Mouse (Mus musculus): ENCODE data around the gene Slc30a2. TPM values are rescaled to one million over a fixed set of nuclear protein-coding genes. Genes with fewer than 3 reads are reported as not detected.
"Not testable (repeated sequence)": the region's sequence is repeated elsewhere in the genome, so short reads cannot be mapped to it uniquely, and the experiment has no call there.

The Slc30a2 gene
- total RNA-seq, 4 experiments from 2014 or later = 0.49 TPM; not detected in 3

DNA sequence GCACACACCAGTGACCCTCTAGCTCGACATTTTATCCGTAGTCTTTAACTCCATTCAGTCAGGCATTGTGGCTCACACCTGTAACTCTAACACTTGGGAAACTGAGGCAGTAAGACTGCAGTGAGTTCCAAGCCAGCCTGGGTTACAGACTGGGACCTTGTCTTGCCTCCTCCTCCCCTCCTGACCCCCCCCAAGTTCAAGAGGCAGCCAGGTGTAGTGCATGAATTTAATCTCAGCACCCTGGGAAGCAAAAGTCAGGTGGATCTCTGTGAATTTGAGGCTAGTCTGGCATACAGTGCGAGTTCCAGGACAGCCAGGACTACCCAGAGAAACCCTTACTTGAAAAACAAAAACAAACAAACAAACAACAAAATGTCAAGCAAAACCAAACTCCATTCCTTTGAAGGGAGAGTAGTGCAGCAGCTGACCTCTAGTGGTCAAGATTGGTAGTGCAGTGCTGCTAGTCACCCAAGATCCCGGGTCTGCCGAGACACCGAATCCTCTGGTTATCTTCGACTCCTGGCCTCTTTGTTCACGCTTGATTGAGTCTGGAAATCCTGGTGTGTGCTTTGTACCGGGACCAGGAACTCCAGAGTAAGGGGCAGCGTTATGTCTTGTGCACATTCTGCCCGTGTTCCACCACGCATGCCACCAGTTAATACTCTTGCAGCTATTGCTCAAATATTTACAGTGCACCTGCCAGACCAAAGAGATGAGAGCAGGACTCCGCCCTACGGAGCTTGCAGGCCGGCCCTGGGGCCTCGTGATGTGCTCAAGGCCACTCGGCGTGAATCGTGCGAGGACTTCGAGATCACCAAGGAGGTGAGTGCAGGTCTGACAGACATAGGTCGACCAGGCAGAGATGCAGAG is 13.8 kb downstream of the Slc30a2 start:
- DNase-seq (ENCODE audit: low spot score in 2 of 2) = peak in 1 of 2 experiments; percentile 81

DNA sequence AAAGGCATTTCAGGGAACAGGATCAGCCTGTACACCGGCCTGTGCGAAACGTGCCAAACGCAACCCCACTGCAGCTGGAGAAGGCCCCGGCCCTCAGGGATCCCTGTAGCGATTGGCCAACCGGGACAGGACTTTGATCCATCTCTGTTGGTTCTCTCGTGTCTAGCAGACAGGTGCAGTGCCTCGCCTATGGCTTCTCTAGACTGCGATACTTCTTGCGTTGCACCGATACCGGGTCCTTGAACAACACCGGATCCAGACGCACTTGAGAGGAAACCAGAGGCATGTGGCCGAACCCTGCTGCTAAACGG is 14.4 kb downstream of the Slc30a2 start:
- no peak for DNase-seq (ENCODE audit: low spot score in 2 of 2)

DNA sequence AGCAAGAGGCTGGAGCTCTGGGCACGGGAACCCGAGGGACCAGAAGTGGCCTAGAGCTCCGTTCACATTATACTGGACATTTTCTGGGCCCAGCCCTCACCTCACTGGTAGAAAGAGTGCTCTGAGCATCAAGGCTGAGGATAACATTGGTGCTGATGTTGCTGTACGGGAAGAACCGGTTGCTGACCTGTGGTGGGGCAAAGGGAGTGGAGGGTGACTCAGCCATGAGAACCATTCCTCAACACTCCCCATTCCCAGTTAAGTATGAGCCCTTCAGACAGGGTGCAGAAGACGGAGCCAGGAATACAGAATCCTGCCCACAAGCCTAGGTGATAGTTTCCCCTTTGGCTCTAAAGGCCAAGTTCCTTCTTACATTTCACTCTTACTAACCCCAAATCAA is 16.7 kb downstream of the Slc30a2 start:
- DNase-seq (ENCODE audit: low spot score in 2 of 2) = no peak

DNA sequence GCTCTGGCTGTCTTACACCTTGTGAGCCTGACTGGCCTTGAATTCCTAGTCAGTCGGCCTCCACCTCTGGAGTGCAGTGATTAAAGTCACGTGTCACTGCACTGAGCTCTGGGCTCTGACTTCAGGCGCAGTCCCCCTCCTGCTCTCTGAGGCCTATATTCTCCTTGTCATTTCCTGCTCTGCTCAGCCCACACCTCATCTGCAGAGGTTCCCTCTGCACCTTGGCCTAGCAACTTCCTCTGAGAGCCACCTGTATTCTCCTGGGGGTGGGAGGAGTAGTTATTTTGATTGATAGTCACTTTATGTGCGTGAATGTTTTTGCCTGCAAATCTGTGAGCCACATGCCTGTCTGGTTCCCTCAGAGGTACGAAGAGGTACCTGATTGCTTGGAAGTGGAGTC is 18.2 kb downstream of the Slc30a2 start:
- DNase-seq (ENCODE audit: low spot score in 2 of 2) = no peak

DNA sequence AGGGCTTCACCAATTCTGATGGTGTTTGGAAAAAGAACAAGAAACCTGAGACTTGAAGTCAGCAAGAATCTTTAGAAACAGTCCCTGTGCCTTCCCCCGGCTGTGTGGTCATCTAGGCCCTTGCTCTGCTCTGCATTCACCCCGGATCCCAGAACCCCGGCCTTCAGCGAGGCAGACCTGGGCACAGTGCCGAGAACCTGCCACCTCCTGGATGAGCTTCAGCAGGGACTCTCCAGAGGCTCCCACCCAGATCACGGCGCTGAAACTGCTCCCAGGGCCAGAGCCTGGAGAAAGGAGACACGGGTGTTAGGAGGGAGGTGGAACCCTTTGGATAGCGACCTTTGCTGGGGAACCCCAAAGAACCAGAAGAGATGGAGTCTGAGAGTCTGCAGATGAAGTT is 19.1 kb downstream of the Slc30a2 start:
- no peak for DNase-seq (ENCODE audit: low spot score in 2 of 2)

DNA sequence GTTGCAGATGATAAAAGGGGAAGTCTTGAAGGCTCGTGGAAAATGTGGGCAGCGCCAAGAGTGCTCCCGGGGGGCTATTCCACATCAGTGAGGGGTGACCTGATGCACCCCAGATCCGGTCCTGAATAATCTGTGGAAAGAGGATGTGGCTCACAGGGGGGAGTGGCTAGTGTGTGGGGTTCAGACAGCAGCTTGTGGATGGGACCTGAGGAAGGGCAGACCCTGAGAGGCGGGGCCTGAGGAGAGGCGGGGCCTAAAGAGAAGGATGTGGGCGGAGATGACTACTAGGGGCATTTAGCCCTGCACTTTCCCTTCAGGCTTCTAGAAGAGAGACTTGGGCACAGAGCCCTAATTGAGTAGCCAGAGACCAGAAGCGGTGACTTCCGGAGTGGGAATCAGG is 19.6 kb downstream of the Slc30a2 start:
- DNase-seq (ENCODE audit: low spot score in 2 of 2) = no peak

DNA sequence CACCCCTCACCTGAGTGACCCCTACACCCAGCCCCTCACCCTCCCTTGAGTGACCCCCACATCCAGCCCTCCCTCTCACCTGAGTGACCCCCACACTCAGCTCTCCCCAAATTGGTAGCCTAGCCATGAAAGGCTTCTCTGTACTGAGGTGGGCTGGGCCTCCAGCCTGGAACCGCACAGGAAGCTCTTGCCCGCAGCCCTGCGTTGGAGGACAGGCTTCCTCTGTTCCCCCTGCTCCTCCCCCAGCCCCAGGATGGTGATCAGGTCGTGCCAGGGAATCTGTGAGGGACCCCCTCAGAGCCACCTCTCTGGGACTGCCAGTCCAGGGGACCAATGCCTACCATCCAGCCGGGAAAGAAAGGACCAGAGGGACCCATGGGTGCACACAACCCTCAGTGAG is 22.3 kb downstream of the Slc30a2 start:
- DNase-seq (ENCODE audit: low spot score in 2 of 2) = no peak

DNA sequence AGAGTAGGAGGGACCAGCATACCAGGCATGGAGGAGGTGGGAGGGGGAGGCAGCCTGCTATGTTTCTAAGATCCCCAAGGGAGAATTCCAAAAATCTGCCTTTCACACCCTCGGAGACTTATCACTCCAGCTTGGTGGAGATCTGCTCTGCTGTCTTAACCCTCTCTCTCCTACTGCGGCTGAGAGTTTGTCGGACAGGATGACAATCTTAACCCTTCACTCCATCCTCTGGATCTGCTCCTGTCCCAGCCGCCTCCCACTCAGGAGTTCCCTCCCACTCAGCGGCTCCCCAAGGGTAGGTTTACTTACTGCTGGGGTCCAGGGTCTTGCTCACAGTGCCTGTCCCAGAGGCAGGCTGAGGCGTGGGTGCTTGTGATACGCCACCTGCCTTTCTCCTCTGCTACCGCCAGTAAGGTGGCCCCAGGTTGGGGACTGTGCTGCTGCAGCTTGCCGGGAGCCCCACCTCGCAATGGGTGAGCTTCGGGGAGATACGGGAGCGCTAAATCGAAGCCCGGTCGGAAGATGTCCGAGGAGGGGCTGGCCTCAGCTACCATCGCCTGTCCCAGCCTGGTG is 27.8 kb downstream of the Slc30a2 start:
- peak; percentile 59 to 66 for DNase-seq (ENCODE audit: low spot score in 2 of 2)

DNA sequence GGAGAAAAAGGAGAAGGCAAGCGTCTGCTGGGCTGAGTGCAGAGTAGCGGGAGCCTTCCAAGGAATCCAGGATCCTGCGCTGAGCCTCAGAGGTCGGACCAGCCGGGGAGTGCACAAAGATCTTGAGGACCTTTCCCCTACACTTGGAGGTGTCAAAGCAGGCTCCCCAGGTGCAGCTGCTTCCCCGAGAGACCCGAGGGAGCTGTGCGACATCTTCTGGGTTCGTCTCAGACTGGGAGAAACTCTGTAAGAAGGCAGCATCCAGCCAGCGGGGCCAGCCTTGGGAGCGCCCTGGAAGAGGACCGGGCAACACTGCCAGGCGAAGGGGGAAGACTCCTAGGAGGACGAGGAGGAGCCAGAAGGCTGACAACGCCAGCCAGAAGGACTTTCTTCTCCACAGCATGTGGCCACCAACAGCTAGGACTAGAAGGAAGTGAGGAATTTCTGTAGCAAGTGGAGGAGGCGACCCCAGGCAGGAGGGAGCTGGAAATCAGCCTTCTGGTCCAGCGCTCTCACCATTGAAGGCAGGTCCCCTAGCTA is 28.4 kb downstream of the Slc30a2 start:
- DNase-seq (ENCODE audit: low spot score in 2 of 2) = peak in 1 of 2 experiments; percentile 32

DNA sequence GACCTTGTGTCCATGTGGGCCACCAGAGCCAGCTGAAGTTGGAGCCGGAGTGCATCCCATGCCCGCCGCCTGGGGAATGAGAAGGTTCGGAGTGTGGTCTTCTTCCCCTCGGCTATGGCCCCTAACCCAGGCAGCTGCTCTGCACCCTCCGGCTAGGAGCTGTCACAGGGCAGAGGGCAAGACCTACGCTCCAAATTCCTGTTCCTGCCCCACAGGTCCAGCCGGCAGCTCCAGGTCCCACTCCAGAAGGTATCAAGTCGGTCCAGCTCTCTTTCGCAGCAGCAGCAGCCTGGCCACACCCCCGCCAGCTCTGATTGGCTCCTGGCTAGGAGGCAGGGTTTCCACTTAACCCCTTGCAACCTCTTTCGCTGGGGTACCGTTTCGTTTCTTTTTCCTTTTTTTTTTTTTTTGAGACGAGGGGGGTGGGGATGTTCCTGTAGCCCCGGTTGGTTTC is 29.3 kb downstream of the Slc30a2 start:
- peak; percentile 83 to 84 for DNase-seq (ENCODE audit: low spot score in 2 of 2)

DNA sequence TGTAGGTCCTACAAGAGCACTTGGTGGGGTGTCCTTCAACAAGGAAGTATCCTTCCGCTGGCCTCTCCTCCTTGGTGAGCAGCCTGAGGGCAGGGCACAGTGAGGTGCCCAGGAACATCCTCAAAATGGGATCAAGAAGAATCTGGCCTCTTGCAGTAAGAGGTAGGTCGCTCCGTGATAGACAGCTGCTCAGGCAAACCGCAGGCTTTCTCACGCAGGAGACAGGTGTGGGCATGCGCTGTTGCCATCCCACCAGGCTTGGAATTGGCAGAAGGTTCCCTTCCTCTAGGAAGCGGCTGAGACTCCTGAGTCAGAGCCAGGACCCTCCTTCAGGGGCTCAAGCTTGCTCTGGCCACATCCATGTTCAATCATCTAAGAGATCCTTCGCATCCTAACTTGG is 30.3 kb downstream of the Slc30a2 start:
- no peak for DNase-seq (ENCODE audit: low spot score in 2 of 2)

DNA sequence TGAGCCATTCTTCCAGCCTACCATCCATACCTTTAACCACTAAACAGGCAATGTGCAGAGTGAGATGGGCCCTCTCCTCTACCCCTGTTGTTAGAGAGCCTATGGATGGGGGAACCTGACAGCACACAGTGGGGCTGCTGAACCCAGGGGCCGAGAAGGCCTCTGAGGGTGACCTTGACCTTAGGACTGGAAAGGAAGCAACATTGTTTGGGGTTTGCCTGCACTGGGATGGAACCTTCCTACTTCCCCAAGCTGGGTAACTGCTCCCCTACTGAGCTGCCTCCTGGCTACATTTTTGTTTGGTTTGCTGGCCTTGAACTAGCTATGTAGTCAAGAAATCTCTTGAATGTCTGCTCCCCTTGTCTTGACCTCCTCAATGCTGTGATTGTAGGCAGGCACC is 31.3 kb downstream of the Slc30a2 start:
- DNase-seq (ENCODE audit: low spot score in 2 of 2) = no peak

DNA sequence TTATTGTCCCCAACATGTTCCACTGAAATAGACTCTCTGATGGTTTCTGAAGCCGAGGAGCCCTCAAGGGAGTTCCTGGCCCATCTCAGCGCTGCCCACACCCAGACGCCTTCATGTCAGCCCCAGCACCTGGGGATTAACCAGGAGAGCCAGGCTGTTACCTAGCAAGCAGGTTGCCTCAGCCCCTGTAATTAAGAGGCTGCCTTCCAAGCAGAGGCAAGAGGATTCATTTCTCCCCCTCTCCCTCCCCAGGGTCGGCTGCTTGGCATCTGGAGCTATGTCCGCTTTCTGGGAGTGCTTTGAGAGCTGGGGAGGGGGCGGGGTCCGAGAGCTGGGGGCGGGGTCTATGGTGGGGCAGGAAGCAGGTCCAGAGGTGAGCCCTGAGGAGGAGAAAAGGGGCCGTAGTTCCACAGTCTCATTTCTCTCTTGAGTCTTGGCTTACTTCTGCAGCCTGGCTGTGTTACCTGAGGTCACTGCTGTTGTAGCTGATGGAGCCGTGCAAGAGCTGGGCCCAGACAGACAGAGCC is 35.2 kb downstream of the Slc30a2 start:
- DNase-seq (ENCODE audit: low spot score in 2 of 2) = no peak

DNA sequence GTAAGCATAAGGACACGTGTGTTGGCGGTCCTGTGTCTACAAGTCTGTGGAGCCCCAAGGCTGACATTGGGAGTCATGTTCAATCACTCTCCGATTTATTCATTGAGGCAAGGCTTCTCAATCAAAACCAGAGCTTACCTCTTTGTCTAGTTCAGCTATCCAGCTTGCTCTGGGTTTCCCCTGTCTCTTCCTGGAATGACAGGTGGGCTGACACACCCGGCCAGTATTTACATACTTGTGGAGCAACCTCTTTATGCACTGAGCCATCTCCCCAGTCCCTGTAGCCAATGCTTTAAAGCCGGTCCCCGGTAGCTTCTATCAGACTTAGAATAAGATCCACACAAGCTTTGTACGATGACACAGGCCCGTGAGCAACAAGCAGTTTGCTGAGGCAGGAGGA is 36.5 kb downstream of the Slc30a2 start:
- DNase-seq (ENCODE audit: low spot score in 2 of 2) = no peak

DNA sequence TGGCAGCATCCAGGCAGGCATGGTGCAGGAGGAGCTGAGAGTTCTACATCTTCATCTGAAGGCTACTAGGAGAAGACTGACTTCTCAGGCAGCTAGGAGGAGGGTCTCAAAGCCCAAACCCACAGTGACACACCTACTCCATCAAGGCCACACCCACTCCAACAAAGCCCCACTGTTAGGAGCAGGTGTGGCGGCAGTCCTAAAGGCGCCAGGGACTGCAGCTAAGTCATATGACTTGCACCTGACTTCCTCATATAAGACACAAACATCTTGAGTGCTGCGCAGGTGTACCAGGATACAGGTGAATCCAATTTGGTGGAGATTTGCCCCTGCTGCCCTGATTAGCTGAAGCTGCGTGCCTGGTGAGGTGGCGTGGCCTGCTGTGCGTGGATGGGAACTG is 40.8 kb downstream of the Slc30a2 start, which contains the start of gene Extl1:
Gene Extl1 (minus strand): TSS at position 101 of the 400 bp plus-strand sequence.
- DNase-seq (ENCODE audit: low spot score in 2 of 2) = not testable (repeated sequence)

DNA sequence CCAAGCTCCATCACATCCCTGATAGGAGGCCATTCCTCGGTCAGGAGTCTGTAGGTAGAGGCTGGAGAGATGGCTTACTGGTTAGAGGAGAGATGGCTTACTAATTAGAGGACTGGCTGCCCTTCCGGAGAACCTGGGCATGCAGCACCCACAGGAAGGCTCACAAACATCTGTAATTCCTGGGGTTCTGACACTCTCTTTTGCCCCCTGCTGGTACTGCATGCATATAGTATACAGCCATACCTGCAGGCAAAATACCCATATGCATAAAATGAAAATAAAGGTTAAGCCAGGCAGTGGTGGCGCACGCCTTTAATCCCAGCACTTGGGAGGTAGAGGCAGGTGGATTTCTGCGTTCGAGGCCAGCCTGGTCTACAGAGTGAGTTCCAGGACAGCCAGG is 44.3 kb downstream of the Slc30a2 start:
- no peak for DNase-seq (ENCODE audit: low spot score in 2 of 2)

DNA sequence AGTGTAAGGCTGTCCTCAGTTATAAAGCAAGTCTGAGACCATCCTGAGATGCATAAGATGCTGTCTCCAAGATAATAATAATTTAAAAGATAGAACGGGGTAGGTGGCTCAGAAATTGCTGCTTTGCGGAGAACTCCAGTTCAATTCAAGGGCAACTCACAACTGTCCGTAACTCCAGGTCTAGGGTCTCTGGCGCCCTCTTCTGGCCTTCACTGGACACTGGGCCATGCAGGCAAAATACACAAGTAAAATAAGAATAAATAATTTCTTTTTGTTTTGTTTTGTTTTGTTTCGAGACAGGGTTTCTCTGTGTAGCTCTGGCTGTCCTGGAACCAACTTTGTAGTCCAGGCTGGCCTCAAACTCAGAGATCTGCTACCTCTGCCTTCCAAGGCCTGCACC is 45.4 kb downstream of the Slc30a2 start:
- DNase-seq (ENCODE audit: low spot score in 2 of 2) = no peak

DNA sequence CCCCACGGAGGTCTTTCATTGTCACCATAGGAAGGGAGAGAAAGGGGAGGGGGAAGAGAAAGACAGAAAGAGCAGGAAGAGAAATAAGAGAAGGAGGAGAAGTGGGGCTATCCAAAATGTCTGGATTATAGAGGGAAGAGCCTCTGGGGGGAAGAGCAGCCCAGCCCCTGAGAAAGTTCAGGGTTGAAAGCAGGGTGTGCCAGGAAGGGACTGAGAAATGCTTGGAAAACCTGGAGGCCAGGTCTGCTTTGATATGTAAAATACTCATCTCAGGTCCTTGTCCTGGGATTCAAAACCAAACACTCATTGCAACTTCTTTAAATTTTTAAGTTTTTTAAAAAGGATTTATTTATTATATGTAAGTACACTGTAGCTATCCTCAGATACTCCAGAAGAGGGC is 48.7 kb downstream of the Slc30a2 start:
- no peak for DNase-seq (ENCODE audit: low spot score in 2 of 2)

DNA sequence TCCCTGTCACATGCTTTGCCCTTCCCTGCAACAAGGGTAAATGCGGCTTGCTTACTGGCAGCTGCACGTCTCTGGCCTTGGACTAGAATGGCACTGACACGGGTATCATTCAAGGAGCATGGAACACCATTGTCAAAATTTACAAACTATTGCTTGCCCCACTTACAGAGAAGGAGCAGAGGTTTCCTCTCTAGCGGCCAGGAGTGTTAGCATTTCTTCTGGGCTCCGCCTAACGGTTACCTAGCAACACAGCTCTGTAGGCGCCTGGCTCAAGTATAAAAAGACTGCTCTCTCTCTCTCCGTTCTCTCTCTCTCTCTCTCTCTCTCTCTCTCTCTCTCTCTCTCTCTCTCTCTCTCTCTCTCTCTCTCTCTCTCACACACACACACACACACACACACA is 49.6 kb downstream of the Slc30a2 start:
- no peak for DNase-seq (ENCODE audit: low spot score in 2 of 2)

DNA sequence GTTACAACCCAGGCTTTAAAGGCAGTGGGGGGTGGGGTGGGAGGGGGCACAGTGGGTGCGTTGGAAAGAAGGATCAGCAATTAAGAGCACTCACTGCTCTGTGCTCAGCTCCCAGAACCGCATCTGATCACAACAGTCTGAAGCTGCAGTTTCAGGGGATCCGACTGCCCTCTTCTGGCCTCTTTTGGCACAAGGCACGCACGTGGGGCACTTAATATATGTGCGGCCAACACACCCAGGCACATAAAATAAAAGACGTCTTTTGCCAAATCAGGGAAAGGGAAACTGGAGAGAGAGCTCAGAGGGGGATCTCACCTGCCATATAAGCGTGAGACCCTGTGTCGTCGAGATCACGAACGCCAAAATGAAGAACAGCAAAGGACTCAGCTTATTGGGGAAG is 50.0 kb downstream of the Slc30a2 start:
- no peak for DNase-seq (ENCODE audit: low spot score in 2 of 2)

DNA sequence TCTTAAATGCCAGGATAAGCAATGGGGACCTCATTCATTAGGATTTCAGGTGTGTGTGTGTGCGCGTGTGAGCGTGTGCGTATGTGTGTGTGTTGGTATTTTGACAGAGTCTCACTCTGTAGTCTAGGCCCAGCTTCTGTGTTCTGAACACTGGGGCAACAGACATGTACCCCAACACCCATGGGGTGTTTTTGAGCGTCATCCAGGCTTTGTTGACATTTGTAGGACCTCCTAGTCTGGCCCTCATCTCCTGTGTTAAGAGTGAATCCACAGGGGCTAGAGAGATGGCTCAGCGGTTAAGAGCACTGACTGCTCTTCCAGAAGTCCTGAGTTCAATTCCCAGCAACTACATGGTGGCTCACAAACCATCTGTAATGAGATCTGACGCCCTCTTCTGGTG is 52.2 kb downstream of the Slc30a2 start:
- DNase-seq (ENCODE audit: low spot score in 2 of 2) = no peak

DNA sequence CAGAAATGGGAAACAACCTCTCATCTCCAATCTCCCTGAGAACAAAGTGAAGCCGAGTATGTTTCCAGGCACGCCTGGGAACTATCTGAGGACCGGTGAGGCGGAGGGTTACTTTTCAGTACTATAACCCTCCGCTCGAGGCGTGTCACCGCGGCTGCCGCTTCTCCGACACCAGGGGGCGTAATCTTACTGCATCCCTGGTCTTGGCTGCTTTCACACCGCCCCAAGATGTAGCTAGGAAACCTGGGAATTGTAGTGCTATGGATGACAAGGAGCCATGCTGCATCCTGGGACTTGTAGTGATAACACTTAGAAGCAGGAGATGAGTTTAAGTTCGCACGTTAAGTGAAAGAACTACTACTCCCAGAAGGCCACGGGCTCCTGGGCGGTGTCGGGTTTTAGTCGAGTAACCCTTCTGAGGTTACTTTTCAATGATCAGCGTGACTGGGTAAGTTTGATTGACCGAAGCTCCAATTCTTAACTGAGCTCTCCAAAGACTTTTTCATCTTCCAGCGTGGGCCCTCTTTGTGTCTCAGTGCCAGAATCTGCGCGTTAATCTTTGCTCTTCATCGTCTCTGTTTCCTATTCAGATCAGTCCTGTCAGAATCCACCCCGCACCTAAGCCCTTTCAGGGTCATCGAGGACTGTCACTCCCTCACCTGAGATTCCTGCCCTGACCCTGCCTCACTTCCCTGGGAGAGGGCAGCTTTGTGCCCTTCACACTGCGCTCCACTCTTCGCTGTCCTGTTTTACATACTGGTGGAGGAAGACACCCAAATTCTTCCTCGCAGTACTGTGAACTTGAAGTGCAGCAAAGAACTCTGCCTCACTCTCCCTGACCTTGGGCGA is 53.2 kb downstream of the Slc30a2 start, which contains the start of gene Pafah2:
Gene Pafah2 (plus strand): TSS at position 344 of the 849 bp plus-strand sequence.
- DNase-seq (ENCODE audit: low spot score in 2 of 2) = peak; percentile 97 to 98

Data from layer of hippocampus, adult 8-10 months (tissue).